Mouse (Mus musculus) brown adipose tissue, adult 24 weeks (tissue): ENCODE data around the gene Ncam1. TPM values are rescaled to one million over a fixed set of nuclear protein-coding genes. Genes with fewer than 3 reads are reported as not detected.

Source experiments
- H3K27ac ChIP-seq: fragments of 200-500 bp; replicated peaks from 2 replicates; pipeline ENCODE4 v1.5.1; 2012; ENCODE audit warnings: low read depth, mild to moderate bottlenecking, low read length
- H3K4me1 ChIP-seq: fragments of 200-500 bp; 2 replicates; pipeline ENCODE4 v1.6.1; 2012; ENCODE audit warnings: low read length, mixed read lengths; ENCODE audit not compliant: control insufficient read depth, insufficient read depth, insufficient read length
- H3K4me3 ChIP-seq: fragments of 200-500 bp; 2 replicates; pipeline ENCODE4 v1.5.1; 2012; ENCODE audit warnings: low read depth, mild to moderate bottlenecking, low read length, moderate library complexity; ENCODE audit not compliant: insufficient read depth
- polyA plus RNA-seq: library from polyadenylated mRNA; stranded (reverse); fragments of >200 nt; gene quantifications from 2 replicates; pipeline ENCODE4 v1.2.4, GENCODE M21; 2012; ENCODE audit not compliant: missing spikeins, insufficient read depth, insufficient read length

Ncam1 gene
- polyA plus RNA-seq, 1 experiment: 0.32 TPM

- Histone ChIP-seq H3K4me3 (no peak overlapping the region), H3K27ac (no peak overlapping the region), H3K4me1 (no peaks in the 10 kb centered on the region)
These were observed 126.0 kb downstream of the Ncam1 start for GRCm38 (mm10) chr9:49672646-49673199.

- H3K27ac ChIP-seq: no peak overlapping the region
- H3K4me1 ChIP-seq: no peaks in the 10 kb centered on the region
These were observed 131.7 kb downstream of the Ncam1 start for GRCm38 (mm10) chr9:49667066-49667465.

GRCm38 (mm10) chr9:49665361-49665760 lies 133.4 kb downstream of the Ncam1 start:
- no peak overlapping the region for H3K27ac ChIP-seq
- no peaks in the 10 kb centered on the region for H3K4me1 ChIP-seq
- H3K4me3 ChIP-seq: no peak overlapping the region

More at GRCm38 (mm10) chr9:49667066-49667465, 131.7 kb downstream of the Ncam1 start:
- H3K4me3 ChIP-seq: no peak overlapping the region

GRCm38 (mm10) chr9:49663927-49664320 lies 134.8 kb downstream of the Ncam1 start:
- no peak overlapping the region for H3K4me3 ChIP-seq
- no peak overlapping the region for H3K27ac ChIP-seq
- no peaks in the 10 kb centered on the region for H3K4me1 ChIP-seq

GRCm38 (mm10) chr9:49662958-49663926 lies 135.5 kb downstream of the Ncam1 start:
- Histone ChIP-seq H3K27ac (no peak overlapping the region), H3K4me1 (no peaks in the 10 kb centered on the region), H3K4me3 (no peak overlapping the region)

GRCm38 (mm10) chr9:49661480-49661879 lies 137.2 kb downstream of the Ncam1 start:
- Histone ChIP-seq H3K4me1 (no peaks in the 10 kb centered on the region), H3K27ac (no peak overlapping the region), H3K4me3 (no peak overlapping the region)

GRCm38 (mm10) chr9:49658381-49658856 lies 140.3 kb downstream of the Ncam1 start:
- H3K4me3 ChIP-seq: no peak overlapping the region

GRCm38 (mm10) chr9:49654470-49654869 lies 144.3 kb downstream of the Ncam1 start:
- no peak overlapping the region for H3K4me3 ChIP-seq
- H3K27ac ChIP-seq: no peak overlapping the region
- H3K4me1 ChIP-seq: no peaks in the 10 kb centered on the region

More at GRCm38 (mm10) chr9:49658381-49658856, 140.3 kb downstream of the Ncam1 start:
- Histone ChIP-seq H3K4me1 (no peaks in the 10 kb centered on the region), H3K27ac (no peak overlapping the region)

- no peak overlapping the region for H3K4me3 ChIP-seq
- no peaks in the 10 kb centered on the region for H3K4me1 ChIP-seq
- no peak overlapping the region for H3K27ac ChIP-seq
These were observed 145.1 kb downstream of the Ncam1 start for GRCm38 (mm10) chr9:49653478-49654245.

- Histone ChIP-seq H3K27ac (no peak overlapping the region), H3K4me1 (no peaks in the 10 kb centered on the region), H3K4me3 (no peak overlapping the region)
These were observed 154.4 kb downstream of the Ncam1 start for GRCm38 (mm10) chr9:49644296-49644695.

GRCm38 (mm10) chr9:49640764-49641163 lies 158.0 kb downstream of the Ncam1 start:
- Histone ChIP-seq H3K4me1 (no peaks in the 10 kb centered on the region), H3K4me3 (no peak overlapping the region), H3K27ac (no peak overlapping the region)

- H3K27ac ChIP-seq: no peak overlapping the region
- H3K4me3 ChIP-seq: no peak overlapping the region
- no peaks in the 10 kb centered on the region for H3K4me1 ChIP-seq
These were observed 158.6 kb downstream of the Ncam1 start for GRCm38 (mm10) chr9:49640142-49640541.

- H3K27ac ChIP-seq: no peak overlapping the region
- no peak overlapping the region for H3K4me3 ChIP-seq
- no peaks in the 10 kb centered on the region for H3K4me1 ChIP-seq
These were observed 160.8 kb downstream of the Ncam1 start for GRCm38 (mm10) chr9:49637955-49638354.

GRCm38 (mm10) chr9:49635668-49636326 lies 162.9 kb downstream of the Ncam1 start:
- no peak overlapping the region for H3K4me3 ChIP-seq
- no peaks in the 10 kb centered on the region for H3K4me1 ChIP-seq
- no peak overlapping the region for H3K27ac ChIP-seq
